Mouse (Mus musculus) thymus, postnatal 4 days (tissue): ENCODE measurements around the gene Cdcp2.

Experiments
- DNase-seq: peaks from one replicate; pipeline ENCODE4 v3.0.0; 2021

The Cdcp2 gene

GRCm38 (mm10) chr4:107096841-107097373, at the start of gene Cdcp2:
TSS of gene Cdcp2 (plus strand) at chr4:107096891.
- DNase-seq, result no peak

DNA sequence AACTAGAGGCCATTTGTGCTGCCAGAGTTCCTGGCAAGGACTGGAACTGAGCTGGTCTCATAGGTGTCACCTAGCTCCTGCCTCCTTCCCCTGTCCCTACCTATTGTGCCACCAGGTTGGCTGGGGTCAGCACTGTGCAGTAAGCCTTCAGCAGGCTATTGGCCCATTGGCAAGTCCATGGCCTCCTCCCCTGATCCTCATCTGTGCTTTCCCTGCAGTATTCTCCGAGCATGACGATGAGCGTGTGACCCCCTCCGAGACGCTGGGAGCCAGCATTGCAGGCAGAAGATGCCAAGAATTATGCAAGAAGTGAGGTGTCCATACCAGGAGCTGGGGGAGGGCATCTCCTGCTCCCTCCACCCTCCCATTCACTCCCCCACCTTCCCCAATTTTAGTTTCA, 48.9 kb upstream of the Cdcp2 start:
- no peak for DNase-seq

GRCm38 (mm10) chr4:107048568-107049162, 48.0 kb upstream of the Cdcp2 start:
- DNase-seq, result no peak

GRCm38 (mm10) chr4:107051889-107052288, 44.8 kb upstream of the Cdcp2 start:
- DNase-seq, result no peak

DNA sequence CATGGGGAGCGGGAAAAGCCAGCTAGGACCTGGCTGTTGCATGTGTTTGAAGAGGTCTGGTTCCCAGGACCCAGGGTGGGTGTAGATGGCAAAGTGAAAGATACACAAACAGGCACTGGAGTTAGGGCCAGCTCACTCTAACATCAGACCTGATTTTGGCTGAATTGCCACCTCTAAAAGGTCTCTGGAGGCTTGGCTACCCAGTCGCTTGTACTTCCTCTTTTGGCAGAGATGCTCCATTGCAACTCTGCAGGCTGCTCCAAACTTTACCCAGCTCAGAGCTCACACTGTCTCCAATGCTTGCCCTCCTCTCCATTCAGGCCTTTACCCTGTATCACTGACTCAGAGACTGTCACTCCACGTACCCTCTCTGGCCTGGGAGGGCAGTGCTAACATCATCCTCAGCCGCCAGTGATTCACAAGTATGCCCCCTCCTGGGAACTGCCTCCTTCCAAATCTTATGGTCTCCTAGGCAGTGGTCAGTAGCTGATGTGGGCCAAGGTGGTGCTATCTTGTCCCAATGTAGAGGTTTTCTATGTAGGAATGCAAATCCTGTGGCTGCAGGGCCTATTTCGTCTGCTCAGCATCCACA, 43.6 kb upstream of the Cdcp2 start:
- no peak for DNase-seq

GRCm38 (mm10) chr4:107056088-107056487, 40.6 kb upstream of the Cdcp2 start:
- DNase-seq, result no peak

DNA sequence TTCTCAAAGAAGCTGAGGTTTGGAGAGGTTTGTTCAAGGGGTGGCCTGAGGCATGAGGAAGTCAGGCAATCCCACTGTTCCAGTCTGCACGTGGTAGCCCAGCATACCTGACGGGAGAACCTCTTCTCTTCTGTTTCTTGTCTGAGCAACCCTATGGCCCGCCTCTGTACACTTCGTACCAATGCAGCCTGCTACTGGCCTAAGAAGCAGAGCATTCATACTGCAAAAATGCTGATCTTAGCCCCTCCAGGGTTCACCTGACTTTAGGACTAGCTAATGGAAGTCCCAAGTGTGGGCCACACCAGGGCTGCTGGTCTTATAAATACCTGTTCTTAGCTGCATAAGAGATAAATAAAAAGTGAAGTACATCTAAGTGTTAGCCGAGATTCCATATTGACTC, 38.3 kb upstream of the Cdcp2 start:
- no peak for DNase-seq

DNA sequence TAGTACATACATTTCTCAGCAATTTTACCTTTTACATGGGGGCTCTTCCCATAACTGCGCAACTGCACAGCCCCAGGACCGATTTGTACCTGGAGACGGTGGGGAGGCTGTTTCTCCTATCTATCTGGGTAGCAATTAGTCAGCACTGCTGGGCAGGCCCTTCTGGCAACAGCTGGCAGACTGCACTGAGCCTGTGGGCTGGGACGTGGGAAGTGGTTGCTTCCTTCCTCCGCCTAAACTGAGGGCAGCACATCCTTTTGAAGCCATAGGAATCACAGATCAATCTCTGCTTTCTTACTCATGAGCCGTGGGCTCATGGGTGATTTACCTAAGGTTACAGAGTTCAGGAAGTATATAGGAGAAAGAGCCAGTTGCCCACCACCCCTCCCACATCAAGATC, 37.9 kb upstream of the Cdcp2 start:
- no peak for DNase-seq

GRCm38 (mm10) chr4:107061560-107061959, 35.1 kb upstream of the Cdcp2 start:
- DNase-seq, result no peak

DNA sequence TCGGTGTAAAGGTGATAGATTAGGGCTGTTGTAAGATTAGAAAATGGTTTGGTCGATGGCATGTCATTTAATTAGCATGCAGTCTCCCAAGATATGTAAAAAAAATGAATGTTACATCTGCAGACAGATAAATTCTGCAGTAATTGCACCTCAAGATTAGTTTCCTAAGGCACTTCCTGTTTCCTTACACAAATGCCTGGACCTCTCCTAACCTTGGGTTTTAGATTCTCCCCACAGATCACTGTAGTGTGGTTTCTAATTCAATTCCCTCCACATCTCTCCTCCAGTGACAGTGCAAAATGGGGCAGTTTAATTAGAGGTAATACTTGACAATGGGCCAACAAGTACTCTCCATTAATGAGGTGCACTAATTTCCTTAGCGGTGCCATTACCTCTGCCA, 33.5 kb upstream of the Cdcp2 start:
- DNase-seq, result no peak

DNA sequence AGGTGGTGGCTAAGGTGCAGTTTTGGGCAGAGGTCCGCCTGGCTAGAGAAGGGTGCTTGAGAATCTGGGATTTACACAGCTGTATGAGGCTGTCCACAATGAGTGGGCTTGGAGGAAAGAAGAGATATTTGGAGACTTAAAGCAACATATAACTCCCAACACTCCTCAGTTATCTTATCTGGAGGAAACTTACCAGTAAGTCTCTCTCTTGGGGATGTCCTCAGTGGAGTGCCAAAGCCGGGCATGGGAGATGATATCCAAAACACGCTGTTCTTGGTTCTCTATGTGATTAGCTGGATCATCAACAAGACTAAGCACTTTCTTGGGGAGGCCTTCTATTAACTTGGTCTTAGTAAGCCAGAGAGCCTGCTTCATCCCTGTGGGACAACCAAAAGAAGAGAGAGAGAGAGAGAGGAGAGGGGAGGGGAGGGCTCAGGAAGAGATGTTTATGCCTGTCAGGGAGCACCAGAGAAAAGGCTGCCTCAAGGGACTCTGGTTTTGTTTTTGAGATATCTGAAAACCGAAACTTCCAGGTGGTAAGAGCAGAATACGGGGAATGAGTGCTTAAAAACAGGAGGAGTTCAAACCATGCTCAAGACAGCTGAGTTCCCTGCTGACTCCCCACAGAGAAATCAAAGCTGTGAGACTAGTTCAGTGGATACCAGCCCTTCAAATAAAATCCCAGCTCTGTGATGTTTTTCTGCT, 32.1 kb upstream of the Cdcp2 start:
- DNase-seq, result no peak

DNA sequence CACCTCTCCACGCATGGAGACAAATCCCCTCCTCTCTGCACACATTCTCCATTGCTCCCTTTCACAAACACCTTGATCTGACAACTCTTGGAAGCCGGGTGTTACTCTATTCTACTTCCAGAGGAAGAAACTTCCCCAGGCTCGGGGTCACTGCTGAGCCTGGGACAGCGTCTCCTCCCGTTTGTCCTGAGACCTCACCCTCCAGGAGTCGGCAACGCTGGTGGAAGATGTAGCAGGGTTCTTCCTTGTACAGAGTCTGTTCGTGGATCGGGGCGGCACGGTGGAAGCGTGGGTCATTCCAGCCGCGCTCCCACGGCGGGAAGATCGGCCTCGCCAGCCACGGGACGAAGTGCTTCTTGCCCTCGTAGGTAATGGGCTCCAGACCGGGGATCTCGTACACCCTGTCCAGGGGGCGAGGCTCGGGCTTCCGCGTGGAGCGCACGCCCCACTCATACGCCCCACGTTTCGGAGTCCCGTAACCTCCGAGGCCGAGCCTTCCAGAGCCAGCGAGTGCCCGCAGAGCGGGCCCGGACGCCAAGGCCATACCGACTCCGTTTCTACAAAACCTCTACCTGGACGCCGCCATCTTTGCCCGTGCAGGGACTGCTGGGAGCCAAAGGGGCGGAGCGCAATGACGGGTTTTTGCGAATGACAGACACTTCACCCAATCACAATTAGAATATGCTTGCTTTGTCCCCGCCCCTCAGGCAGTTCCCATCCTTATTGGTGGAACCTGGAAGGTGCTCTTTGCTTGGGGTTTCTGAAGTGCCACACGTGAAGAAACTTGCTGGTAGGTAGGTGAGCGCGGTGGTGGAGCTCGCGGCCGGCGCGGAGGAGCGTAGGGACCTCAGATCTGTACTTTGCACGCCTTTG, 30.2 kb upstream of the Cdcp2 start, which contains the start of the genes Mrpl37 and Cyb5rl:
Mrpl37 (minus strand) TSS at position 617 of the 873 bp plus-strand sequence.
Cyb5rl (plus strand) TSS at position 737 of the 873 bp plus-strand sequence.
- DNase-seq, result peak; percentile 96

GRCm38 (mm10) chr4:107067151-107067840, 29.4 kb upstream of the Cdcp2 start:
- DNase-seq, result no peak

DNA sequence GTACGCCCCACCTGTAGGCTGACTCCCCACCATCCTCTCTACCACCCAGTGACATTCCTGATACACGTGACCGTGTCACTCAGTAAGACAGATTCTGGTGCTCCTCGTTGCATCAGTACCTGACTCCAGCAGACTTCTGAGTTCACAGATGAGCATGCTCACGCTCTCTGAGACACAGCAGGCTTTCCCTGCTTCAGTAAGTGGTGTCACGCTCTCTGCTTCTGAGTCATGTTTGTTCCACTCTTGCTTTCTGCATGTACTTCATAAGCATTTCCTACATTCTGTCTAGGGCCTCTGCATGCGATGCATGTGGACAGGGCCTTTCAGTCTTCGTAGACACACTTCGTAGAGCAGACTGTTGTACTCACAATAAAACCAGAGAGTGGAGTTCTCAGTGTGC, 24.3 kb upstream of the Cdcp2 start:
- DNase-seq, result no peak

DNA sequence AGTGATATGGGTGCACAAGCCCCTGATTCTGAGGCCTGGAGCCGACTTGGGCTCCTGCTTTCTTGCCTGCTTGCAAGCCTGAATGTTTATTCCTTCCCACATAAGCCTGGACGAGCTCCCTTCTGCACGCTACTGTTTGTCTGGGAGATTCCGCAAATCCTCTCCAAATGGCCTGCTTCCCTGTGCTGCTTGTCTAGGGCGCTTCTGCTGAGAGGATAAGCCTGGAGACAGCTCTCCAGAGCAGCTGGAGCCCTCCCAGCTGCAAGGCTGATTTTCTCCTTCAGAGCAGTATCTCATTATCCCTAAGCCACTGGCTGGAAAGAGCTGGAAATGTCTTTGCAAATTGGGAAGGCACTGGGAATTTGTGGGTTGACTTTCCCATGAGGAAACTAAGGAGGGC, 21.2 kb upstream of the Cdcp2 start:
- DNase-seq, result no peak

DNA sequence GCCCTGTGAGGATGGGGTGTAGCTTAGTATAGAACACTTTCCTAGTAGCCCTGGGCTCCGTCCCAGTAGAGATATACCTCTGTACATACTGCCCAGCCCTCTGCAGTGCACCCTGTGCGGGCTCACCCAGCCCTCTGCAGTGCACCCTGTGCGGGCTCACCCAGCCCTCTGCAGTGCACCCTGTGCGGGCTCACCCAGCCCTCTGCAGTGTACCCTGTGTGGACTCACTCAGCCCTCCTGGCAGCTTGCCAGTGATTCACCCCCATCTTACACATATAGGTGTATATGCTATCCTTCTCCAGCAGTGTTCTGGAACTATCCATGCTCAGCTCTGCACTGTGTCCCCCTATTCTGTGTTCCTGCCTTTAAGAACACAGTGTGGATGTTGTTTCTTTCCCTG, 17.8 kb upstream of the Cdcp2 start:
- DNase-seq, result no peak

- DNase-seq, result no peak
These were observed 17.0 kb upstream of the Cdcp2 start for GRCm38 (mm10) chr4:107079716-107080115.

DNA sequence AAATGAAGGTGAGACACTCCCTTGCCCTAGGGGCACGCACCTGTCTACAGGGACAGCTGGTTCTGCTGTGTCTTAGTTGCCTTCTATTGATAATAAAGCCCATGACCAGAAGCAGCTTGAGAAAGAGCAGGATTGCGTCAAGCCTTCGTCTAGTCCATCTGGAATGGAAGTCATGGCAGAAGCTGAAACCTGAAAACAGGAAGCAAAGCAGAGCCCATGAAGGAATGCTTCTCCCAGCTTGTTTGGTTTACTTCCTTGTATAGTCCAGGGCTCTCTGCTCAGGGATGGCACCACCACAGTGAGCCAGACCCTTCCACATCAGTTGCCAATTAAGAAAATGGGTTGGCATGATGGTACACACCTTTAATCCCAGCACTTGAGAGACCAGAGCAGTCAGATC, 14.5 kb upstream of the Cdcp2 start:
- DNase-seq, result no peak

GRCm38 (mm10) chr4:107083126-107083525, 13.6 kb upstream of the Cdcp2 start:
- DNase-seq, result no peak

GRCm38 (mm10) chr4:107084343-107084742, 12.3 kb upstream of the Cdcp2 start:
- no peak for DNase-seq

DNA sequence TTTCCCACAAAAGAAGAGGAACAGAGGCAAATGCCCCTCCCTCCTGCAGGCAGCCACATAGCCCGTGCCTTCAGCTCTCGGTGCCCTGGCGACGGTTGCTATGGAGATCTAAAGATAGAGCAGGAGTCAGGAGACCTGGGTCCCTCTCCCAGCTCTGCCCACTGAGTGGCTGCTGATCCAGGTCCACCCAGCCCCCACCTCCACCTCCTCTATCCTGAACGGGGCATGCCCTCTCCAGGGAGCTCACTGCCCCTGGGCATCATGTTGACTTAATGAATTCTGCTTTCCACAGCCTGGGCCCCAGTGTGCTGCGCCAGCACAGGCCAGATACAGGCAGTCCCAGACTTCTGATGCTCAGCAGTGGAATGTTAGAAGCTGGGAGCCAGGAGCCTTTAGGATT, 11.8 kb upstream of the Cdcp2 start:
- DNase-seq, result no peak

GRCm38 (mm10) chr4:107091696-107092095, 5.0 kb upstream of the Cdcp2 start:
- DNase-seq, result no peak
